ENCODE assay signal across 8 mouse cellular contexts in genomic region chr2:61138625-61138997, GRCm38 (mm10).
DNase-seq lines count a peak whose midpoint lies in the region; ATAC-seq and TF ChIP-seq lines count a peak whose summit lies in the region.

No protein-coding gene starts in this region.

- no peaks in the 10 kb centered on the region for H3K36me3 ChIP-seq in embryonic facial prominence, embryonic 15.5 days
- H3K36me3 ChIP-seq in megakaryocyte, embryonic 14.5 days (replicated peaks; ENCODE audit: low read length) = no peaks in the 10 kb centered on the region
- H3K36me3 ChIP-seq in forebrain, embryonic 10.5 days (replicated peaks) = no peaks in the 10 kb centered on the region

- WGBS in lung, adult 2 months = 16% methylated on average over 3 of the region's 3 CpGs
- WGBS in embryonic facial prominence, embryonic 15.5 days = 19% methylated on average over 3 of the region's 3 CpGs
- WGBS in forebrain, embryonic 10.5 days = 56% methylated on average over 3 of the region's 3 CpGs

- no peaks in the 10 kb centered on the region for H3K27me3 ChIP-seq in embryonic facial prominence, embryonic 15.5 days
- H3K27me3 ChIP-seq in megakaryocyte, embryonic 14.5 days (replicated peaks) = peaks cover 23% of the 10 kb centered on the region
- no peaks in the 10 kb centered on the region for H3K27me3 ChIP-seq in forebrain, embryonic 10.5 days (ENCODE audit: poor library complexity, severe bottlenecking)

- H3K9me3 ChIP-seq in embryonic facial prominence, embryonic 15.5 days (replicated peaks) = no peaks in the 10 kb centered on the region
- H3K9me3 ChIP-seq in megakaryocyte, embryonic 14.5 days = peaks cover 4% of the 10 kb centered on the region; the same call in 1 of the 2 replicates
- no peaks in the 10 kb centered on the region for H3K9me3 ChIP-seq in forebrain, embryonic 10.5 days

- no peak for TF ChIP-seq POLR2A in lung, adult 2 months (IDR thresholded peaks at IDR 0.05; ENCODE audit: borderline replicate concordance, extremely low read depth, low read depth, low read length)

- peak; percentile 17 for DNase-seq in lung, adult 2 months
- no peak for DNase-seq in lung, postnatal 25 days (ENCODE audit: low spot score)
- peak; percentile 19 for DNase-seq in heart, postnatal 4 days
- no peak for DNase-seq in cerebellum, adult 9-11 months
- DNase-seq in cerebellum, postnatal 10 days = no peak
- no peak for DNase-seq in forebrain, embryonic 10.5 days (ENCODE audit: extremely low spot score, low spot score)

- H3K4me3 ChIP-seq in lung, adult 2 months (replicated peaks; ENCODE audit: extremely low read depth, low read depth, low read length) = no peak overlapping the region
- no peak overlapping the region for H3K4me3 ChIP-seq in embryonic facial prominence, embryonic 15.5 days (replicated peaks)
- peak overlapping the region; percentile 82 for H3K4me3 ChIP-seq in megakaryocyte, embryonic 14.5 days (replicated peaks)
- no peak overlapping the region for H3K4me3 ChIP-seq in forebrain, embryonic 10.5 days

- peak overlapping the region; percentile 76 for H3K27ac ChIP-seq in embryonic facial prominence, embryonic 15.5 days (replicated peaks)
- H3K27ac ChIP-seq in forebrain, embryonic 10.5 days = no peak overlapping the region

- no peak overlapping the region for H3K9ac ChIP-seq in embryonic facial prominence, embryonic 15.5 days

- no peak for TF ChIP-seq CTCF in lung, adult 2 months (IDR thresholded peaks at IDR 0.05; ENCODE audit: insufficient read depth, low read length)

- ATAC-seq in embryonic facial prominence, embryonic 15.5 days (ENCODE audit: insufficient number of reproducible peaks, low FRiP score, low TSS enrichment, low read depth) = 0 out of 2 replicates have a peak, but pooled peaks have one; percentile 15

- peaks cover 6% of the 10 kb centered on the region; the same call in 1 of the 2 replicates for H3K4me1 ChIP-seq in lung, adult 2 months (ENCODE audit: control insufficient read depth, insufficient read depth, low read length)
- peaks cover 12% of the 10 kb centered on the region for H3K4me1 ChIP-seq in embryonic facial prominence, embryonic 15.5 days
- peaks cover 28% of the 10 kb centered on the region for H3K4me1 ChIP-seq in megakaryocyte, embryonic 14.5 days
- H3K4me1 ChIP-seq in forebrain, embryonic 10.5 days = peaks cover 12% of the 10 kb centered on the region

- H3K4me2 ChIP-seq in embryonic facial prominence, embryonic 15.5 days (replicated peaks) = no peak overlapping the region

Comparison
In these comparisons a context has a peak if more than half of its experiments do, and no peak if none do; other contexts are left out.
1. DNase-seq: peak in lung, adult 2 months (single experiment) and heart, postnatal 4 days (single experiment); none in lung, postnatal 25 days (single experiment), cerebellum, adult 9-11 months (single experiment), cerebellum, postnatal 10 days (0 of 2) and forebrain, embryonic 10.5 days (single experiment).